Mouse (Mus musculus): ENCODE measurements at regions not wholly inside any gene's neighbourhood (a gene's known extent, or its start where the extent isn't known, plus 50 kb on each side); places are given as distances from the start of the nearest gene placed in this dataset.
A peak's percentile ranks its signal among the peaks of the same experiment; 100 is the strongest.

DNA sequence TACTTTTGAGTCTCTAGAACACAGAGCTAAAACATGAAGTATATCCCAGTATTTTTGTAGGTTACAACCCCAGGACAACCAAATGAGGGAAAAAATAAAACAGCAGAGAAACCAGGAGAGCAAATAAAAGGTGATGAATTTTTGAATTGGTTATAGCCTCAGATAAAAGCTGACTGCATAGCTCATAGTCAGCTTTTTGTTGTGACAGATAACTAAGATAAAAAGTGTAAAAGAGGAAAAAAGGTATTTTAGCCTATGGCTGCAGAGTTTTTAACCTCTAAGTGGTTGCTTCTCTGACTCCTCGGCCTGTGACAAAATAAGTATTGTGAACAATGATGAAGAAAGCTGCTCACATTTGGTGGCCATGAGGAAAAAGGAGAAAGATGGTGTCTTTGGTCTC is 111.6 kb upstream of the Tbc1d5 start:
- ATAC-seq (ENCODE audit: extremely low read depth, insufficient number of reproducible peaks, low FRiP score, poor library complexity, severe bottlenecking) = no peak

DNA sequence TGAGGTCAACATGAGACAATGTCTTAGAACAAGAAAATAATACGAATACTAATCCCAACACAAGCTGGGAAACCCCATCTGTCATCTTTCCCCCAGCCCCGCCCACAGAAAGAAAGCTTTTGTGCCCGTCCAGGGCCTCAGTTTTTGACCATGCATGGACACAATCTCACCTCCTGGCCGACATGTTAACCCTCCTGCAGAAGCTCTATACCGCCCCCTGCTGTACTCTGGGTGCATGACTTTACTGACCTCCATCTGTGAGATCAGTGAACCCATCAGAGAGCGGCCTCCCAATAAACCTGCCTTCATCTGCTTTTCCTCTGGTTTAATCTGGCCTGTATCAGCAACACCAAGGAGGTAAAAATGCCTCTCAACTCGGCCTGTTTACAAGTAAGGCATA is 109.6 kb upstream of the Tbc1d5 start:
- peak; percentile 94 for ATAC-seq (ENCODE audit: extremely low read depth, insufficient number of reproducible peaks, low FRiP score, poor library complexity, severe bottlenecking)

DNA sequence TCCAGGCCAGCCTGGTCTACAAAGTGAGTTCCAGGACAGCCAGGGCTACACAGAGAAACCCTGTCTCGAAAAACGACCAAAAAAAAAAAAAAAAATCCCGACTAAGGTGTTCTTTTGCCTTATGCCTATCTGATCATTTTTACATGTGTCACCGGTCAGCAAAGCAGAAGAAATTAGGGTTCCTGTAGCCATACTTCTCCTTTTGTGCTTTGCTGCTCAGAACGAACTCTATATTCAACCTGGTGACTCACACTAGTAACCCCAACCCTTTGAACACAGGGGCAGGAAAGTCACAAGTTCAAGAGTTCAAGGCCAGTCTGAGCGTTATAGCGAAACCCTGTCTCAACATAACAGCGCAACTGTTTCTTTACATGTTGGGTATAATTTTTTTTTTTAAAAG is 108.7 kb upstream of the Tbc1d5 start:
- no peak for ATAC-seq (ENCODE audit: extremely low read depth, insufficient number of reproducible peaks, low FRiP score, poor library complexity, severe bottlenecking)

- no peak for ATAC-seq (ENCODE audit: extremely low read depth, insufficient number of reproducible peaks, low FRiP score, poor library complexity, severe bottlenecking)
These were observed 106.2 kb upstream of the Tbc1d5 start for GRCm38 (mm10) chr17:51285362-51285761.

DNA sequence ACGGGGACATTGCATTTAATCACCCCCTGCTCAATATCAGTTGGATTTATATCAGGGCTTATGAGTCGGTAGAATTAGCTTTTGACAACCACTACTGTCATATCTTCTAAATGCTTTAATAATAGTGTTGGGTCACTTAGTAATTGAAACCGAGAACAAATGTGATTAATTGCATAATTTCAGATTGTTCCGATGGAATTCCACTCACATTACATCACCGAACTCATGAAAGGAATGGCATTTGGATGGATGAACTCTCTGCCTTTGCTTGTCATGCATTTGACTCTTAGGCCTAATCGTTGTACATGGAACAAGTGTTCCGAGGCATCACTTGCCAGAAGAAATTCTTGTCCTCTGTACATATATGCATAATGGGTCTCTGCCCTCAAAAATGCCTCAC is 99.6 kb upstream of the Tbc1d5 start:
- no peak for ATAC-seq (ENCODE audit: extremely low read depth, insufficient number of reproducible peaks, low FRiP score, poor library complexity, severe bottlenecking)

DNA sequence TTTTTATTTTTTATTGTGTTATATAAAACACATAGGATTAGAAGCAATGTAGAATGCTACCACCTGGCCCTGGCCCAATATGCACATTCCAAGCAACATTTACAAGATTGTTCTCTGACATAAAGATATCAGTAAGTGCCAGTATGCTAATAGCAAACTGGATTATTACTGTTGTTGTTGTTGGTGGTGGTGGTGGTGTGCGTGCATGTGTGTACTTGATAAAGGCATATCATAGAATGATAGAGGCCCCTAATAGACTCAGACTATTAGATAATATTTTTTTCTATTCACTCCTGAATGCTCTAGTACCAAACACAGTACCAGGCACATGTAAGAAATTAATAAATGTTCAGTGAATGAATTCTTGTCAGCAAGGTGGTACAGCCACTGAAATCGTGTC is 98.9 kb upstream of the Tbc1d5 start:
- no peak for ATAC-seq (ENCODE audit: extremely low read depth, insufficient number of reproducible peaks, low FRiP score, poor library complexity, severe bottlenecking)

DNA sequence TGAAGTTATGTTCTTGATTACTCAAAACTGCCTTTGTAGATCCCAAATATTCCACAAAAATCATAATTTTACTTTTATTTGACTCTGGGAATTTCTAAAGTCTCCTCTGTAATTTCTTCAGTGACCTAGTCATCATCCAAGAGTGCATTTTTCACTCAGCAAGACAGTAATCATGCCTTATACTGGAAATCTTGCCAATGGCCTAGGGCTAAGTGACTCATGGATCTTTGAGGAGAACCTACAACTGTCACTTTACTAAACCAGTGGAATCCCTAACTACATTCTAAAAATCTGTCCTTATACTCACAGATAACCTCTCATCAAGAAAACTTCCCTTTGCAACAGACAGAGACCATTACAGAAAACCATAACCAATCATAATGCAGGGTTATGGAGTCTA is 98.0 kb upstream of the Tbc1d5 start:
- no peak for ATAC-seq (ENCODE audit: extremely low read depth, insufficient number of reproducible peaks, low FRiP score, poor library complexity, severe bottlenecking)

DNA sequence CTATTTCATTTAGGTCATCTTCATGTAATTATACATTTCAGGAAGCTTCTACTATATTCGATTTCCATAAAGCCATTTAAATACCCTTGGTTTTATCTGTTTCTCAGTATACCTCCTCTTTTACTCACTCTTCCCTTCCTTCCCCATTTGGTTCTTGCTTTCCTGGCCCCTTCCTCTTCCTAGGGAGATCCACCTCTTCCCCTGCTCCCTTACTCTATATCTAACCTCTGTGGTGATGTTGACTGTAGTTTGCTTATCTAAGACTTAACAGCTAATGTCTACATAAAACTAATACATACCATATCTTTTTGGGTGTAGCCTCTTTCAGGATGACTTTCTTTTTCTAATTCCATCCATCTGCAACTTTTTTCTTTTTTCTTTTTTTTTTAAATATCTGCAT is 92.9 kb upstream of the Tbc1d5 start:
- no peak for ATAC-seq (ENCODE audit: extremely low read depth, insufficient number of reproducible peaks, low FRiP score, poor library complexity, severe bottlenecking)

GRCm38 (mm10) chr17:51262946-51263345 is 83.8 kb upstream of the Tbc1d5 start:
- no peak for ATAC-seq (ENCODE audit: extremely low read depth, insufficient number of reproducible peaks, low FRiP score, poor library complexity, severe bottlenecking)

- no peak for ATAC-seq (ENCODE audit: extremely low read depth, insufficient number of reproducible peaks, low FRiP score, poor library complexity, severe bottlenecking)
These were observed 83.3 kb upstream of the Tbc1d5 start for GRCm38 (mm10) chr17:51262404-51262803.

DNA sequence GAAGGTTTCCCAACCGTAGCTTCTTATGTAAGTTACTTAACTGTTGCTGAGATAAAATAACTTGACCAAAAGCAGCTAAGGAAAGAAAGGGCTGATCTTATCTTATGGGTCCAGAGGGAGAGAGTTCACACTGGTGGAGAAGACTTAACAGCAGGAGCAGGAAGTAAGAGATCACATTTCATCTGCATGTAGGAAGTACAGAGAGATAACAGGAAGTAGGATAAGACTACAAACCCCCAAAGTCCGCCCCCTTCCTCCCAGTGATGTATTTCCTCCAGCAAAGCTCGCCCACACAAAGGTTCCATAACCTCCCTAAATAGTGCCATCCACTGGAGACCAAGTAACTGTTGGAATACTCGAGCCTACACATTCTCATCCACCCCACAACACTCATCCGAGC is 79.2 kb upstream of the Tbc1d5 start:
- no peak for ATAC-seq (ENCODE audit: extremely low read depth, insufficient number of reproducible peaks, low FRiP score, poor library complexity, severe bottlenecking)

DNA sequence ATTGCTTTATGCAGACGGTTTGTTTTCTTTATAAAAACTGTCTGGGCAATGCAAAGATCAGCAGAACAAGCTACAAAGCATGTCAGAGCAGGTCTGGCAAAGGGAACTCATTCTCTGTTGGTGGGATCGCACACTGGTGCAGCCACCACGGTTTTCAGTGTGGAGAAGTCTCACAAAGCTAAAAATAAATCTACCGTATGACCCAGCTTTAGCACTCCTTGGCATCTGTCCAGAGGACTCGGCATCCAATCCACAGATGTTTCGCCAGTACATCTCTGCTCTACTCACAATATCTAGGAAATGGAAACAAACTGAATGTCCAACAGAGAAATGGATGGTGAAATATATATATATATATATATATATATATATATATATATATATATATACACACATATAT is 69.4 kb upstream of the Tbc1d5 start:
- ATAC-seq (ENCODE audit: extremely low read depth, insufficient number of reproducible peaks, low FRiP score, poor library complexity, severe bottlenecking) = no peak

DNA sequence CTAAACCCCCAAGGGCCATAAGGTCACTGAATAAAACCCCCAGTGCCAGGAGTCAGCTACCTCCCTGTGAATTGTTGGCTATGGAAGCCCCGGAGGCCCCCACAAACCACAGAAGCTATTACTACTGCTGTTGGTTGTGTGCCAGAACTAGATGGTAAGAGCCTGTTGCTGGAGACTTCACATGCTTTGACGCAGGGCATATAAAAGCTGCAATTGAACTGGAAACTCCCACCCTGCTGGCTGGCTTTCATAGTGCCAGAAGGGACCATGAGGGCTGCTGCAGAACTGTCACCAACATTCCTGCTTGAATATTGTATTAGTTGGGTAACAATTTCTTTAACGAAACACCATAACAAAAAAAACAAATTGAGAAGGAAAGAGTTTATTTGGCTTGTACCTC is 66.9 kb upstream of the Tbc1d5 start:
- no peak for ATAC-seq (ENCODE audit: extremely low read depth, insufficient number of reproducible peaks, low FRiP score, poor library complexity, severe bottlenecking)

DNA sequence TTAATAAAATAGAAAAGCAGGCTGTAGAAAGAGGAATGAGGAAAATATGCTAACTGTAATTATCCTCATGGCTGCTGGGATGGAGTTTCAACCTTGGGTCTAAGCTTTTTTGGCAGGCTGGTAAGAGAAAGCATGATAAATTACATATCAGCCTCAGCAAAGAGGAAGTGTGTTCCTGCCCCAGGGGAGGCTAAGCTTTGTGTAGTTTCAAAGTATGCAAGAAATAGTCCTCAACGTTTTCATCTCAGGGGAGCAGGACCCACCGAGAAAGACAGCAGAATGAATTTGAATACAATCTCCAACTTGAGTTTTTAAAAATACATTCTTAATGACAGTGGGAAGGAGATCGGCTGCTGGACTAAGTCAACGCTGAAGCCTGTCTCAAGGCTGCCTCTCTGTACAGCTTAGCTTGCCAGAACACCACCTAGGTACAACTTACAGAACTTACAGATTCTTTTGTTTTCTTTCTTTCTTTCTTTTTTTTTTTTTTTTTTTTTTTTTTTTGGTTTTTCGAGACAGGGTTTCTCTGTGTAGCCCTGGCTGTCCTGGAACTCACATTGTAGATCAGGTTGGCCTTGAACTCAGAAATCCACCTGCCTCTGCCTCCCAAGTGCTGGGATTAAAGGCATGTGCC is 61.3 kb upstream of the Tbc1d5 start:
- peak; percentile 78 for ATAC-seq (ENCODE audit: extremely low read depth, insufficient number of reproducible peaks, low FRiP score, poor library complexity, severe bottlenecking)

DNA sequence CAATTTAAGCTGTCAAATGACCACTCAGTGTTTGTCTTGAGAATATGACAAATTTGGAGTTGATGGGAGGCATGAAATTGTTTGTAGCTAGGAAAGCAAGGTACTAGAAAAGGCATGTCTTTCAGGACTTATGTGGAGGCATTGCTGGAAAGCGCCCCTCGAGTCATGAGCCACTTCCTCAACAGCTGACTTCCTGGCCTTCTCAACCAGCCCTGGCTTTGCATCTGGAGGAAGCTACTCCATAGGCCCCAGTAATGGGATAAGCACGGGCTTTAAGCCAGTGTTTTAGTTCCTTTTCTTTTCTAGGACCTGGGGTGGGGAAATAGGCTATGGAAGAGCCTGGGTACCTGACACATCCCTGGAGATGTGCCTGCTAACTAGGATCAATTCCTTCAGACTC is 60.3 kb upstream of the Tbc1d5 start:
- ATAC-seq (ENCODE audit: extremely low read depth, insufficient number of reproducible peaks, low FRiP score, poor library complexity, severe bottlenecking) = no peak
